Mouse (Mus musculus): ENCODE data around the gene Slc38a6. TPM values are rescaled to one million over a fixed set of nuclear protein-coding genes. Genes with fewer than 3 reads are reported as not detected.

Slc38a6 gene
- total and polyA plus RNA-seq, 3 experiments: 3.1 to 6.1 TPM; not detected in 1

- H3K9me3 ChIP-seq (replicated peaks; ENCODE audit: insufficient read depth, low read length): no peaks in the 10 kb centered on the region
- DNase-seq (ENCODE audit: low read depth, low spot score): no peak
- no peaks in the 10 kb centered on the region for H3K36me3 ChIP-seq (ENCODE audit: control insufficient read depth in 1 of 2, insufficient read depth in 2 of 2, low read length in 2 of 2)
- H3K27me3 ChIP-seq (ENCODE audit: control insufficient read depth in 1 of 2, insufficient read depth in 2 of 2, low read length in 2 of 2): no peaks in the 10 kb centered on the region
- no peak overlapping the region for H3K4me3 ChIP-seq (ENCODE audit: control insufficient read depth in 1 of 2, insufficient read depth in 1 of 2, low read depth in 2 of 2, low read length in 2 of 2)
- no peaks in the 10 kb centered on the region for H3K4me1 ChIP-seq (ENCODE audit: control insufficient read depth in 1 of 2, insufficient read depth in 2 of 2, low read length in 2 of 2)
- no peak overlapping the region for H3K9ac ChIP-seq (ENCODE audit: control insufficient read depth, low read depth, low read length, poor library complexity, severe bottlenecking)
- H3K79me2 ChIP-seq (ENCODE audit: control insufficient read depth, insufficient read depth, low read length, poor library complexity): no peaks in the 10 kb centered on the region
- TF ChIP-seq USF1 (IDR thresholded peaks at IDR 0.05; ENCODE audit: low read depth, low read length) (no peak), MEF2A (IDR thresholded peaks at IDR 0.05; ENCODE audit: extremely low read depth, insufficient replicate concordance, low read depth, low read length, poor library complexity, severe bottlenecking) (no peak), MXI1 (IDR thresholded peaks at IDR 0.05; ENCODE audit: low read depth, low read length) (no peak), CTCF (IDR thresholded peaks at IDR 0.05 in 2 of 3, conservative IDR thresholded peaks at IDR 0.05 in 1 of 3; ENCODE audit: control insufficient read depth in 1 of 3, insufficient read depth in 1 of 3, low read depth in 2 of 3, low read length in 3 of 3, poor library complexity in 1 of 3, severe bottlenecking in 1 of 3) (no peak), CHD1 (IDR thresholded peaks at IDR 0.05; ENCODE audit: low read depth, low read length) (no peak), SMC3 (IDR thresholded peaks at IDR 0.05; ENCODE audit: low read depth, low read length) (no peak), POLR2A (IDR thresholded peaks at IDR 0.05; ENCODE audit: control insufficient read depth in 1 of 2, insufficient read depth in 1 of 2, low read depth in 1 of 2, low read length in 2 of 2, poor library complexity in 1 of 2) (no peak), UBTF (IDR thresholded peaks at IDR 0.05; ENCODE audit: borderline replicate concordance, insufficient read depth, low read depth, low read length) (no peak), GATA1 (IDR thresholded peaks at IDR 0.05; ENCODE audit: low read depth, low read length) (no peak), NRF1 (IDR thresholded peaks at IDR 0.05; ENCODE audit: insufficient read depth, low read depth, low read length, poor library complexity, severe bottlenecking) (no peak), USF2 (IDR thresholded peaks at IDR 0.05; ENCODE audit: borderline replicate concordance in 1 of 2, insufficient read depth in 1 of 2, low read depth in 1 of 2, low read length in 2 of 2) (no peak), TCF12 (IDR thresholded peaks at IDR 0.05; ENCODE audit: low read depth, low read length) (no peak)
- no peak overlapping the region for H3K27ac ChIP-seq (ENCODE audit: control insufficient read depth, low read depth, low read length)
Measured at GRCm38 (mm10) chr12:73357311-73357710, 70.7 kb downstream of the Slc38a6 start.

DNA sequence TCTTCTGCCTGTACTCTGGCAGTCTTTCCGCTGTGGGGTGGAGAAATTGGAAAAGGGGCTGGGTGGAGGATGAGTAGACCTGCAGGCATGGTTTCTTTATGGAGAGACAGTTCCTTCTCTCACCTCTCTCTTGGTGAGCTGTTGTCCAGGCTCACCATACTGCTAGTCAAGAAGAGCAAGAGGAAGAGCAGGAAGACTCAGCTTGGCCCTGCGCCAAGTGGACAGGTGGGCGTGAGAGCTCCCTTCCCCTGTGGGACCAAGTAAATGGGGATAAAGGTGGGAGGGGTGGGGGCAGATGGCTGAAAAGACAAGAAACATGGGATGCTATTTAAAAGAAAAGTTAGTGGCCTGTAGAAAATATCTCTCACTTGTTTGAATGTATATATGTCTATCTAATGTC lies 71.2 kb downstream of the Slc38a6 start:
- Histone ChIP-seq H3K27me3 (ENCODE audit: control insufficient read depth in 1 of 2, insufficient read depth in 2 of 2, low read length in 2 of 2) (no peaks in the 10 kb centered on the region), H3K27ac (ENCODE audit: control insufficient read depth, low read depth, low read length) (no peak overlapping the region), H3K4me1 (ENCODE audit: control insufficient read depth in 1 of 2, insufficient read depth in 2 of 2, low read length in 2 of 2) (no peaks in the 10 kb centered on the region), H3K9me3 (replicated peaks; ENCODE audit: insufficient read depth, low read length) (no peaks in the 10 kb centered on the region), H3K9ac (ENCODE audit: control insufficient read depth, low read depth, low read length, poor library complexity, severe bottlenecking) (no peak overlapping the region), H3K79me2 (ENCODE audit: control insufficient read depth, insufficient read depth, low read length, poor library complexity) (no peaks in the 10 kb centered on the region), H3K36me3 (ENCODE audit: control insufficient read depth in 1 of 2, insufficient read depth in 2 of 2, low read length in 2 of 2) (no peaks in the 10 kb centered on the region), H3K4me3 (ENCODE audit: control insufficient read depth in 1 of 2, insufficient read depth in 1 of 2, low read depth in 2 of 2, low read length in 2 of 2) (no peak overlapping the region)
- DNase-seq (ENCODE audit: low read depth, low spot score): no peak
- TF ChIP-seq JUND (IDR thresholded peaks at IDR 0.05; ENCODE audit: low read depth, low read length): no peak
- TF ChIP-seq MAFK (IDR thresholded peaks at IDR 0.05; ENCODE audit: borderline replicate concordance, low read depth, low read length): no peak
- no peak for TF ChIP-seq SIN3A (IDR thresholded peaks at IDR 0.05; ENCODE audit: low read length)
- TF ChIP-seq USF2 (IDR thresholded peaks at IDR 0.05; ENCODE audit: borderline replicate concordance in 1 of 2, insufficient read depth in 1 of 2, low read depth in 1 of 2, low read length in 2 of 2): no peak
- TF ChIP-seq MXI1 (IDR thresholded peaks at IDR 0.05; ENCODE audit: low read depth, low read length): no peak
